Mouse (Mus musculus) midbrain, embryonic 11.5 days (tissue): ENCODE measurements around the gene Gm28998. TPM values are rescaled to one million over a fixed set of nuclear protein-coding genes. Genes with fewer than 3 reads are reported as not detected.
"Not testable (repeated sequence)": the region's sequence is repeated elsewhere in the genome, so short reads cannot be mapped to it uniquely, and the experiment has no call there.

Source experiments
- ATAC-seq: fragments of 200-750 bp; cut with Nextera tagmentation; 2 replicates; pipeline ENCODE4 v1.8.0; 2017; ENCODE audit warnings: moderate TSS enrichment, moderate library complexity; ENCODE audit not compliant: low FRiP score
- DNase-seq: peaks from one replicate; pipeline ENCODE4 v3.0.0; 2015; ENCODE audit warnings: low spot score; ENCODE audit errors: missing footprints
- H3K27ac ChIP-seq: fragments of 300-500 bp; sonication (generic); 2 replicates; pipeline ENCODE4 v1.5.1; 2014; ENCODE audit warnings: low read depth, low read length
- H3K27me3 ChIP-seq: fragments of 300-500 bp; sonication (generic); 2 replicates; pipeline ENCODE4 v1.6.1; 2014; ENCODE audit warnings: mild to moderate bottlenecking, low read length, moderate library complexity, mixed read lengths; ENCODE audit not compliant: control insufficient read depth, insufficient read depth
- H3K36me3 ChIP-seq: fragments of 300-500 bp; sonication (generic); 2 replicates; pipeline ENCODE4 v1.6.1; 2014; ENCODE audit warnings: mild to moderate bottlenecking, low read length, moderate library complexity, mixed read lengths; ENCODE audit not compliant: control insufficient read depth, insufficient read depth
- H3K4me1 ChIP-seq: fragments of 300-500 bp; sonication (generic); 2 replicates; pipeline ENCODE4 v1.6.1; 2014; ENCODE audit warnings: low read length; ENCODE audit not compliant: control insufficient read depth, insufficient read depth
- H3K4me2 ChIP-seq: fragments of 300-500 bp; sonication (generic); 2 replicates; pipeline ENCODE4 v1.6.1; 2014; ENCODE audit warnings: mild to moderate bottlenecking, moderate library complexity
- H3K4me3 ChIP-seq: fragments of 300-500 bp; sonication (generic); 2 replicates; pipeline ENCODE4 v1.5.1; 2014; ENCODE audit warnings: low read depth, low read length
- H3K9ac ChIP-seq: fragments of 300-500 bp; sonication (generic); 2 replicates; pipeline ENCODE4 v1.6.1; 2014; ENCODE audit warnings: low read length
- H3K9me3 ChIP-seq: fragments of 300-500 bp; sonication (generic); 2 replicates; pipeline ENCODE4 v1.6.1; 2016; ENCODE audit warnings: low read length; ENCODE audit not compliant: control insufficient read depth
- WGBS: fragments of 180-500 bp; shearing (Covaris S2); extraction: QIAGEN DNeasy Blood & Tissue Kit; methylation state at CpG from one replicate; pipeline ENCODE4 v1.1.7; 2014; 5-methylcytosine and 5-hydroxymethylcytosine counted together
- polyA plus RNA-seq: library from polyadenylated mRNA; unstranded; fragments of >200 nt; fragmentation: Nextera tagmentation; extraction: Ambion mirVana; gene quantifications from 2 replicates; pipeline ENCODE4 v1.2.1, GENCODE M21; 2014

The Gm28998 gene
- not detected in 2 replicates for polyA plus RNA-seq

DNA sequence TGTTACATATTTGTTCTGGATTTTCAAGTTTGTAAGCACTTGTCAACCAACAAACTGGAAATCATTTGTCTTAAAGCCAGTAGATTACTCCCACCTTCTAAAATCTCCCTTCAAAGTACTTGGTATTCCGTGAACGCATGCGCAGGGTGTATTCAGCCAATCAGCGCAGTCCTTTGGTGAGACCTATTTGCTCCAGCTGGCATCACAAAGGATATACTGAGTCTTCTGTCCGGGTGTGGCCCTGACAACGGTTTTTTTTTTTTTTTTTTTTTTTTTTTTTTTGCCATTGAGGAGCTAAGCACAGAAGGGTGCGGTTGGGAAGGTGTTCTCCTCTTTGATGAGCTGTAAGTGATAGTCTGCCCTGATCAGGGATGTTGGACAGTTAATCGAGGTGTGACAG lies at the start of gene Gm28998:
Gene Gm28998 (plus strand): TSS at position 301 of the 400 bp plus-strand sequence.
- not testable (repeated sequence) for H3K9ac ChIP-seq, H3K4me1 ChIP-seq, H3K27ac ChIP-seq, ATAC-seq, H3K9me3 ChIP-seq, DNase-seq, H3K4me3 ChIP-seq, H3K36me3 ChIP-seq, H3K27me3 ChIP-seq, H3K4me2 ChIP-seq
- WGBS: no CpG with 5 or more reads among the region's 8 CpGs

Other genes starting within 250 kb of the Gm28998 start
- gene Gm21244, start 84.5 kb upstream of the Gm28998 start, polyA plus RNA-seq: not detected in 2 replicates
- not detected in 2 replicates for gene Gm21788, start 151.2 kb downstream of the Gm28998 start, polyA plus RNA-seq